Mouse (Mus musculus): ENCODE data around the gene D6Ertd527e.

The D6Ertd527e gene

DNA sequence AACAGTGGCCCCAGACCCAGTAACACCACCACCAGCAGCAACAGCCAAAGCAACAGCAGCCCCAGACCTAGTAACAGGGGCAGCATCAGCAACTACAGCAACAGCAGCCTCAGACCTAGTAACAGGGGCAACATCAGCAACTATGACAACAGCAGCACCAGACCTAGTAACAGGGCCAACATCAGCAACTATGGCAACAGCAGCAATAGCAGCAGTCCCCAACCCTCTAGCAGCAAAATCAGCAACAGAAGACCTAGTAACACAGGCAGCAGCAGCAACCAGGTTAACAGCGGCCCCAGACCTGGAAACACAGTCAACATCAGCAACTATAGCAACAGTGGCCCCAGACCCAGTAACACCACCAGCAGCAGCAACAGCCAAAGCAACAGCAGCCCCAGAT, 6.9 kb downstream of the D6Ertd527e start:
- no peak for DNase-seq (ENCODE audit: low spot score)

DNA sequence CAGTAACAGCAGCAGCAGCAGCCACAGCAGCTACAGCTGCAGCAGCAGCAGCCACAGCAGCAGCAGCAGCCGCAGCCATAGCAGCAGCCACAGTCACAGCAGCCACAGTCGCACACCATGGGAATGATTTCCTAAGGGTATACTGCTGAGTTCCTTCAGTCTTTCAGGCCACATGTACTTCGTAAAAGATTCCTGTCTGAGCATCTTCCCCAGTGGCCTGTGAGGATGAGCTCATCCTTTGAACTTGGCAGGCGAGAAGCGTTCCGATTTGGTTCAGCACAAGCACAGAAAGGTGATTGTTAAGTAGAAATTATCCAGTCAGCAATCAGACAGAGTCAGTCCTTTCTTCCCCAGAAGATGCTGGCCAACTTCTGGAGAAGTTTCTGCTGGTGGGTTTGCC, 7.6 kb downstream of the D6Ertd527e start:
- no peak for DNase-seq (ENCODE audit: low spot score)

DNA sequence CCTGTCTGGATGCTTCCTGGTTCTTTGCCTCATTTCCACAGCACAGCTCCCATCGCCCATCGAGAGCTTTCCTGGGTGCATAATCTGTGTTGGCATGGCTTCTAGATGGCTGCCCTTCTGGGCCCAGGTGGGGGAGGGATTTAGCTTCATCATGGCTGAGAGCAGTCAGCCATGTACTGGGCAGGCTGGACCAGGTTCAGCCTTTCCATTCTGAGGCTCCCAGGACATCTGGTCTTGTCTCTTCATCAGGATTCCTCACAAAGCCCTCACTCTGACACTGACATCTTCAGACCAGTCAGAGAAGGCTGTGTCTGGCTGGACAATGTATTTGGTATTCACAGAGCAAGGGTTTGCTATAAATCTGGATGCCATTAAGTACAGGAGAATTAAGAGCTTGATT, 11.4 kb downstream of the D6Ertd527e start:
- DNase-seq (ENCODE audit: low spot score), result no peak

DNA sequence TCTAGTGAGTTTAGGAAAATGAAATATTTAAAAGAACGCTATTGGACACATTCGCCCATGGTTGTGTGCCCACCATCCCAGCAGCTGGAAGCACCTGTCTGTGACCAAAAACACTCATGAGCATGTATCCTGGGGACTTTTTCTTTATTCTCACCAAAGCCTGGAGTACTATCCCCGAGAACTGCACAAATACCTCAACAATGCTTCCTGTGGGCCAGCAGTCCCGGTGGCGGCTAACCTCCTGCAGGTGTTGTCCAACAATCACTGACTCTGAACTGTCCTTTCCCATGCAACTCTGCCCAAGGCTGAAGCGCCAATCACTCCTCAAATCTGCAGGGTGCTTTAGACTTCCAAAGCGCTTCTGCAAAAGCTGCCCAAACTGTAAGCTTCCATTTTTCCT, 12.1 kb downstream of the D6Ertd527e start:
- DNase-seq (ENCODE audit: low spot score), result no peak

DNA sequence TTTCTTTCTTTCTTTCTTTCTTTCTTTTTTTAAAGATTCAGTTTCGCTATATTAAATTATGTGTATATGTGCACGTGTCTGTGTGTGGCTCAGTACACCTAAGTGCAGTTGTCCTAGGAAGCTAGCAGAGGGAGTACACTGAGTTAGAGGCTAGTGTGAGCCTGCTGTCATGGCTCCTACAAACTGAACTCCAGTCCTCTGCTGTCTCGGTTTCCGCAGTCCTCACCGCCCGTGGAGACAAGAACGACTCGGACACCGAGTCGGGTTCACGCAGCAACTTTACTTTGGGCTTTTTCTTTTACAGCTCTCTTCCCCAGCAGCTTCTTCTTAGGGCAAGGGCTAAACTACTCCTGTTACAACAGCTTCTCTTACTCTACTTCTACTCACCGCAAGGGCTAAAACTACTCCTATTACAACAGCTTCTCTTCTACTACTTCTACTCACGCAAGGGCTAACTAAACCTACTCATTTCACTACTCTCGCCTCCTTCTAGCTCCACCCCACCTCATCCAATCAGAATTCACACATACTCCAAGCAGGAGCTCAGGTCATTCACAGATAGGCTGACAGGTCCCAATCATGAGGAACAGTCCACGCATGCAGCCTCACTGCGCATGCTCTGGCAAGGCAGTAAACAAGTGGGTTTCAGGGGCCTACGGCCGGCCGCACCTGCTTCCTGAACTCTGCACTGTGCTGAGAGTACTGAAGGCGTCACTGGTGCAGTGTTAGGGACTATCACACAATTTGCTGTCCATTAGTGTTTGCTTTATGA, 14.7 kb downstream of the D6Ertd527e start:
- no peak for DNase-seq (ENCODE audit: low spot score)

DNA sequence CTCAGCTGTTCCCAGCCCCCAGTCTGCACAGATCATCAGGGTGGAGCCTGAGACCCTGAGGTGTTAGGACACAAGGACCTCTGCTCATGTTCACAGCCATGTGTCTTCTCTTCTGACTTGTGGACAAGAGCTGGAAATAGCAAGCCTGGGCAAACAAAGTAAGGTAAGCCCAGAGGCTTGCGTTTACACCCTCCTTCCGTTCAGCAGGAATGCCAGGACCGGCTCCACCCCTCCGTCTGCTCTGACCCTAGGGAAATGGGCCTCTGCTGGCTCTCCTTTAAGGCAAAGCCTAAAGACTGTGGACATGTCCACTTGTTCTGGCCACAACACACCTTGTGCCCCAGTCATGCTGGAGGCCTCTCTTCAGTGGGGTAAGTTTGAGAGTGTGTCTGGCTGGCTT, 15.4 kb downstream of the D6Ertd527e start:
- no peak for DNase-seq (ENCODE audit: low spot score)

DNA sequence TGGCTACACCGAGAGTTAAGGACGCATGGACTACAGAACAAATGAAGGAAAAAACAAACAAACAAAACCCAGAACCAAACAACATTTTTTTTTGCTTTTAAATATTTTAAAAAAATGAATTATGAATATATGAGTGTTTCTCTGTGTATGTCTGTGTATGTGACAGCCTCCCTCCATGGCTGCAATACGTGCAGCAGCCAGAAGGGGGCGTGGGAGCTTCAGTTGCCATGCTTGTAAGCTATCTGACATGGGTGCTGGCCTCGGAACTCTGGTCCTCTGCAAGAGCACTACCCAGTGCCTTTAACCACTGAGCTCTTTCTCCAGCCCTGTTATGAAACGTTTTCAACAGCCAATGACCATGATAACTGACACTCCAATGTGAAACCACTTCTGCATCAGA, 16.1 kb downstream of the D6Ertd527e start:
- DNase-seq (ENCODE audit: low spot score), result no peak

DNA sequence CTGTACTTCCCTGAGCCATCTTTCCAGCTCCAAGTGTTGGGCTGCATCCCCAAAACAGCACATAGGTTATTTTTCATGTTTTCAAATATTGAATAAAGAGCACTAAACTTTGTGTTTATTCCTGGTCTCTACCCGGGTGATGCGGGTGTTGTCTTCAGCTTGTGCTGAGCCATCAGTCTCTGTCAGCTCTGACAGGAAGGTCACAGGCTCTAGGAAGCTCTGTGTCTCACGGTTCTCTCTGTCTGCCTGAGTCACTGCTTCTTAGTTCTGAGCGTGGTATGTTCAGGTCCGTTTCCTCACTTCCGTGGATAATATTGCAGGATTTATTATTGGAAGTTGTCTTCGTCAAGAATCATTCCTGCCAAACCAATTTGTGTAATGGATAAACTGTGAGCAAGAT, 17.4 kb downstream of the D6Ertd527e start:
- no peak for DNase-seq (ENCODE audit: low spot score)

DNA sequence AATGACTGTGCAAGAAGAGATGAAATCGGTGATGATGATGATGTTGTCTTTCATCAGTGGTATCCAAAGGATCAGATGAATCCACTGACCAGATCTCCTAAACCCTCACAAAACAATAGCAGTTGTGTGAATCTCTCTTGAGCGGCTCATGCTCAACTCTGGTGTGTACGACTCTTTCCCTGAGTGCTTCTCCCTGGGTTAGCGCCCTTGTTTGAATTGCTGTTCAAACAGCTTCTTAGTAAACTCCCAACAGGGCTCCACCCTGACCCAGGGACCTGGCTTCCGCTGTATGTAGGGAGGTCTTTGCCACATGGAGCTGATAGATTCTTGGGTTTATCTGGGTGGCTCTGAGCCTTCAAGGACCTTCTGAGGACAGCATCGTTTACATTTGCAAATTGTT, 18.9 kb downstream of the D6Ertd527e start:
- DNase-seq (ENCODE audit: low spot score), result no peak

DNA sequence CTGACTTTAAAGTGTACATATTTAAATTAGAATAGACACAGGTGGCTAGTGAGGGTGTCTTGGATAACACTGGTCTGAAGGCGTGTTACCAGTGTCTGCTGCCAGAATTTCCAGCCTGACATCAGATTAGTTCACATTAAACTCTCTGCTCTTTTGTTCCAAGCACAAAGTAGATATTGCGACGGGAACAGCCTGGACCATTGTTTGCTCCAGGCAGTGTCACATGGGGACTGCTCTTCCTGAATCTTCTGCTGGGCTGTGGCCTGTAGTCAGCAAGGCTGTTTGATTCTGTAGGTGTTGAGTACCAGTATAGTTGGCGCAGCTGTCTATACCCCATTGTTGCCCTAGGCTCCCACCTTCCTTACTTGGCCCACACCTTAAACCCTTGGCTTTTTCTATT, 19.4 kb downstream of the D6Ertd527e start:
- no peak for DNase-seq (ENCODE audit: low spot score)

DNA sequence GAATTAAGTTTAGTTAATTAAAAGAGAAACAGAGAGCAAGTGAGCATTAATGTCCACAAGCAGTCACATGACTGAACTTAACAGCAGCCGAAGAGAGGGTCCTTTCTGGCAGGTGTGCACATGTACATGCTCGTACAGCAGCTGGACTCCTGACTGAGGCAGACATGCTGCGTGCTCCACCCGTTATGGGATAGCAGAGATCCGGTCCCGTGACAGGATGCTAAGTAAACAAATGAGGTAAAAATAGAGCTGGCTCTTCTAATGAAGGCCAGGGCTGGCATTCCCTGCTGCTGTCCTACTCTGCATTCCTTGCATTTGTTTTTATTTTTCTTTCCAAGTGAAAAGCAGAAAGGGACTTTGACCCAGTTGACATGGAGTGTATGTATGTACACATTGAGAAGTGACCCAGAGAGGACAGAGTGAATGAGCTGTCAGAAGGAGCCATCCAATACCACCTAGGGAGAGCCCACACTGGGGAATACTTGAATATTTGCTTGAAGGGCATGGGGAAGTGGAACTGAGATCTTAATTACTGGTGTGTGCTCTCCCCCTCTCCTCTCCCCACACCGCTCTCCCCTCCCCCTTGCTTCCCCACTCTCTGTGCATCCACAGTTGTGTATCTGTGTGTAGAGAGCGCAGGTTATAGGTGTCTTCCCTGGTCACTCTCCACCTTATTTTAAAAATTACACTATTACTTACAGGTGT, 22.7 kb downstream of the D6Ertd527e start:
- DNase-seq (ENCODE audit: low spot score), result no peak

DNA sequence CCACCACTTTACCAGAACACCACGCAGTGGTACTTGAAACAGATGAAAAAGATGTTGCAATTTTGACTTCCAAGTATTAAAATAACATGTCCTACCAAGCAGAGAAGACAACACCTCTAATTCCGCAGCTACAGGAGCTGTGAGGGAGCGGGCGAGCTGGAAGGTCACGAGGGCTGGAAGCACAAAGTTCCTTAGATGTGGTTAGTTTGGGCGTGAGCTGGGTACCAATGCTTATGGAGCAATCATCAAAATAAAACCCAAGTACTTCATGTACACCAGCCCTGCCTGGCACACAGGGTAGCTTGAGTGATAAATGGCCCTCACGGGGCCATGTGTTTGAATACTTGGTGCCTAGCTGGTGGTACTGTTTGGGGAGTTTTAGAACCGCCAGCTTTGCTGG, 25.3 kb downstream of the D6Ertd527e start:
- no peak for DNase-seq (ENCODE audit: low spot score)

DNA sequence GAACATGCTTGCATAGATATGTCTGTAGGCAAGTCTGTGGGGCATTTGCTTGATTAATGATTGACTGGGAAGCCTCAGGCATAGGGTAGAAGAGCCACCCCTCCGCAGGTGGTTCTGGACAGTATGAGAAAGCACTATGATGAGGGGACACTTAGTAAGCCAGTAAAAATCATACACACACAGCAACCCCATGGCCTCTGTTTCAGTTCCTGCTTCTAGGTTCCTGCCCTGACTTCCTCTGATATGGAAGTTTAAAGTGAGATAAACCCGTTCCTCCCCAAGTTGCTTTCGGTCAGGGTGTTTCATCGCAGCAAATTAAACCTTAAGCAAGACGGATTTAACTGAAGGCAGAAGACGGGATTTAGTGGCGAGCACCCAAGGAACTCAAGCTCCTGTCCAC, 26.1 kb downstream of the D6Ertd527e start:
- no peak for DNase-seq (ENCODE audit: low spot score)

DNA sequence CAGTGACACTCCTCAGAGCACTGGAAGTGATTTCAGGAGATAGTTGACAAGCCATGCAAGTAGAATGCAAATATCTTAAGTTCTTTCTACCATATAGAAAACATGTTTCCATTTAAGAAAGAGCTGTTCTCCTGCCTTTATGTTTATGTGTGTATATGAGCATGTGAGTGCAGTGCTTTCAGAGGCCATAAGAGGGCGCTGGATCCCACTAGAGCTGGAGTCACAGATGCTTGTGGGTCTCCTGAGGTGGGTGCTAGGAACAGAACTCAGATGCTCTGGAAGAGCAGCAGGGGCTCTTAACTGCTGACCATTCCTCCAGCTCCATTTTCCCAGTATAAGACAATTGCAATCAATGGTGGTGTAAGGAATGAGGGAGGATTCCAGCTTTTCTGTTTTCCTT, 26.5 kb downstream of the D6Ertd527e start:
- DNase-seq (ENCODE audit: low spot score), result no peak

DNA sequence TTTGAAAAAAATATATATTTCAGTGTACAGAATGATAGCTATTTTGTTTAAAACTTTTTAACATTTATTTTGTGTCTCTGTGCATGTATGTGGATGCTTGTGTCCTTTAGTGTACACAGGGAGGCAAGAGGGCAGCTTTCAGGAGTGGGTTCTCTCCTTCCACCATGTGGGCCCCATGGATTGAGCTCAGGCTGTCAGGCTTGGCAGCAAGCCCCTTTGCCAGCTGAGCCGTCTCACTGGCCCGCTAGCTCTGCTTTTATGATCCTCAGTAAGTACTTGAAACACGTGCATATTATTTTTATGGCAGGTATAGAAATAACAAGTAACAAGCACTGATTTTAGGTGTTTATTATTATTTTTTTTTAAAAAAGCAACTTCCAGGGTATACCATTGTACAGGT, 29.0 kb downstream of the D6Ertd527e start:
- DNase-seq (ENCODE audit: low spot score), result no peak

DNA sequence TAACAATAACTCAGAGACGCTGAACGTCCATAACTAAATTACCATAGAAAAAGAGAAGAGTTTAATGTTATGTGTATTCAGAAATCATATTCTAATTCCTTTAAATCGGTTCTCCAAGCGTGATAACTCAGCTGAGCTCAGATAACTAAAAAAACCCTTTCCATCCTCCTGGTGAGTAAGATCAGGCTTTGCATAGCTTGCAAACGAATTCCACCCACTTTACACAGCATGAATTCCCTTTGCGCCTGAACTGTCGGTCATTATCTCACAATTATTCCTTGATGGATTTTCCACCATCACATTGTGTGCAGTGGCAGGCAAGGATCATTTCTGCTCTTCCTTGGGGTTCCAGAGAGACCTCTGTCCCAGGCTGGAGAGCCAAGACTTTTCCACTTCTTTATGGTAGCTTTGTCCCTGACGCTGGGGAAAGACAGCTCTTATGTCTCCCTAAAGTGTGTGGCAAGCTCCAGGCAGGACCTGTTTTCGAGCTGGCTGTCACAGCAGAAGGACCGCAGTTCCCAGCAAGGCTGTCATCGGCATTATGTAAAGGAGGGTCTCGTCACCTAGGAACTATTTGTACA, 29.5 kb downstream of the D6Ertd527e start:
- no peak for DNase-seq (ENCODE audit: low spot score)

DNA sequence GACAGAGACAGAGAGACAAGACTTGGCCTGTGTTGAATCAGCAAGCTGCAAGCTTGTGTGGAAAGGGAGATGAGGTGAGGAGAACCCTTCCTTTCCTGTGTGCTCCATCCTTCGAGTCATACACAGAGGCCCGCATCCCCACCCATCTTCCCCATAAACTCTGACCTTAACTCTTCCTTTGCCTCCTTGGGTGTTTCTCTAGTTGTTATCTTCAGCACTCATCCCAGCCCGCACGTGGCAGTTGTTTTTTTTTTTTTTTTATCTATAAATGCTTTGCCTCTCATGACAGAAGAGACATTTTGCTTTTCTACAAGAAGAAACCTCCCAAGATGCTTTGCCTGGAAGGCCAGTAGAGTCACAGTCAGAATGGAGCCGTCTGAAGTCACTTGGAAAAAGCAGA, 33.9 kb downstream of the D6Ertd527e start:
- DNase-seq (ENCODE audit: low spot score), result no peak

DNA sequence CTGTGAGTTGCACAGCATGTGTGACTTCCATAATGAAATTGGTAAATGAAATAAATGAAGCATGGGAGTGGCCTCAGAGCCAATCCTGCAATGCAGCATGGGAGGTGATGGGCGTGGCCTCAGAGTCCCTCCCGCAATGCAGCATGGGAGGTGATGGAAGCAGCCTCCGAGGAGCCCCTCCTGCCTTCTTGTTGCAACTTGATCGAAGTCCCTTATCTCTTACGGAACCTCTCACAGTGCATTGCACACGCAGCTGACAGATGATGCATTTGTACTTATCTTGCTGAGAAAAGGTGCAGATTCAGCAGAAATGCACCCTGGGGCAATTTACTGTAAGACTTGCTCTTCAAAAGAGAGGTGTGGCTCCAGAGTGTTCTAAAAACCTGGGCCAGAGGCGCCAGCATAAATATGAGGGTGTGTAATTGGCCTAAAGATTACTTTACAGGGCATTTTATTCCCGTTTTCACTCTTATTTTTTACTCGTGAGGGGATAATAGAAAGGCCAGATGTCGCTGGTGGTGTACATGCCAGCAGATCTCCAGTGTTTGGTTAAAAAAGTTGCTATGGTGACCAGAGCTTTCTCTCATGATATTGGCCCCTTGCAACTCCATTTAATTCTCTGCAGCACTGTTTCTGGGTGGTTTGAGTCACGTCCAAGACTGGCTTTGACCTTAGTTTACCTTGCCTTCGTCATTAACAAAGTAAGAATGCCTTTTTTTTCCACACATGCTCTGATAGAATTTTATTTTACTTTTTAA, 35.4 kb downstream of the D6Ertd527e start:
- DNase-seq (ENCODE audit: low spot score), result no peak

DNA sequence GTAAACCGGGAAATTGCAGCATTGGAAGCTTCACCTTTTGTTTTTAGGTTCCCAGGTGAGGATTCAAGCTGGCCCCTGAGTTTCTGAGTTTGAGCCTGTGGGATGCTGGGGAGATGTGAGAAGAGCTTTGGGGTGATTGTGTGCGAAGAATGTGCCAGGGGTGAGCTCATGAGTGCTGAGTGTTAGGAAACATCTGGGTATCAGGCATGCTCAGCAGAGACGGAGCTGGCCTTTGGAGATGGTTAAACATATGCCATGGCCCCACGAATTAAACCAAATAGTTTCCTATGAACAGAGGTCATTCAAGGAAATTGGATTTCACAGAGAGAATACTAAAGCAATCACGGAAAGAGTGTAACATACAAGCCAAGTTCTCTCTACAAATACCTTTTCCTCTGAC, 37.7 kb downstream of the D6Ertd527e start:
- DNase-seq (ENCODE audit: low spot score), result no peak

DNA sequence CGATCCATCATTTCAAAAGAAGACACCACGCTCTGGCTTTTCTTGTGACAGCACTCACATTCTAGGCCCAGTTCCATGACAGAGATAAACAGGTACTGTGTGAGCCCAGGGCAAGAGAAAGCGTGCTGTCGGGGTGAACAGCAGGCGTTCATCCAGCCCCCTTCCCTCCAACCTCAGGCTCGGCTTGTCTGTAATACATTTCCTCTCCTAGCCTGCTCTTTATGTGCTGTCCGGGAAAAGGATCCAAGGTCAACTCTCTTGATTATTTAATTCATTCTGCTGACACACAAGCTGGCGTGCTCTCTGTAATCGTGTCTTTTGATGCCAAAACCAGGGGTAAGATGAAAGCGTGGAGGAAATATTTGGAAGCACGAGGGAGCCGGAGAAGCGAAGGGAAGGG, 39.0 kb downstream of the D6Ertd527e start:
- no peak for DNase-seq (ENCODE audit: low spot score)

DNA sequence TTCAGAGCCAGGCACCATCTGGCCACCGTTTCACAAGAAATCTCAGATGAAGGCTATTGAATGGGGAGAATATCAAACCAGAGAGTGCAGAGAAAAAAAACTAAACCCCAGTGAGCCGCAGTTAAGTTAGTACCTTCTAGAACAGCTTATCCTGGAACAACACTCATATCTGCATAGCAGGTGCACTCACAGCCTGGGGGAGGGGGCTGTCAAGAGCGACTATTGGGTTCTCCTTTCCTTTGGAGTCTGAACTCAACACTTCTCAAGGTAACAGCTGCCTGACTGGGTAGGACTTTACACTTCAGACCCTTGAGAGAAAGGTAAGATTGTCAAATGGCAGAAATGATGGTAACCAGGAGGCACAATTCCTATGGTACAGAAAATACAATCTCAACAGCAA, 43.4 kb downstream of the D6Ertd527e start:
- no peak for DNase-seq (ENCODE audit: low spot score)

DNA sequence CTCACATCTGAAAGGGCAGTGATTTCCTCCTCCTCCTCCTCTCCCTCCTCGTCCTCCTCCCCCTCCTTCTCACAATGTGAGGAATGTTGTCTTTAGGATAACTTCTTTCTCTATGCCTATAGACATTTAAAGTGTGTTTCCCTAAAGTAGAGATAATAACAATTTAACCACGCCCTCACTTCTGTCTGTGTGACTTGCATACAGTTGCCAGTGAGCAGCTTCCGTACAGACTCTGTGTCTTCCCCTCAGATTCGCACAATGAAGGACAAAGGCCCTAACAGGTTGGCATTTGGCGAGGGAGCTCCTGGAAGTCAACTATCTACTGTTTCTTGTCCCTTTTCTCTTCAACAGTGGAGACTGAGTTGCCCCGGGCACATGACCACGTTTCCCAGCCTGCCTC, 45.9 kb downstream of the D6Ertd527e start:
- no peak for DNase-seq (ENCODE audit: low spot score)

DNA sequence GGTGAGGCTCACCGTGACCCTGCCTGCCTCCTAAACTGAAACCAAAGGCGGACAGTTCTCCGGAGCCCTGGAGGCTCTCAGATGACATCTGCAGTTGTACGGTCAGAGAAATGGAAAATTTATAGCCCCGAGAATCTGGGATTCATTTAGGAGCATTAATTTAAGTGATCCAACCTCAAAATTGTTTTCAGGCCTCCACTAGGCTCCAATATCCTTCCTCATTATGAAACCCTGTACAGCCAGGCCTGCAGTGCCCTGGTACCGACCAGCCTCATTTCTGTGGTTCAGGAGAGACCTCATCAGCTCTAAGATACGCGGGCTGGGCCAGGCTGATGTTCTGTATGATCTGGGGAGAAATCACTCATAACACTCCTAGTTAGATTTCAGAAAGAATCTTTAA, 46.9 kb downstream of the D6Ertd527e start:
- no peak for DNase-seq (ENCODE audit: low spot score)

Measured in ovary, postnatal 10 days (tissue).